Mouse (Mus musculus): ENCODE data around the gene Gm13697. TPM values are rescaled to one million over a fixed set of nuclear protein-coding genes. Genes with fewer than 3 reads are reported as not detected.

The Gm13697 gene
- total RNA-seq, 2 experiments from 2014 or later = 0.75 to 0.77 TPM

GRCm38 (mm10) chr2:84035997-84036396 is 51.5 kb downstream of the Gm13697 start:
- DNase-seq = no peak

Other genes starting within 250 kb of the Gm13697 start
- gene Fam171b, start 172.1 kb upstream of the Gm13697 start, total RNA-seq (2021) = under 1 TPM; 0.52 to 0.80 TPM
- gene Zswim2, start 43.5 kb upstream of the Gm13697 start, total RNA-seq (2021) = not detected
- under 1 TPM; 0.75 to 0.77 TPM for gene Gm13698, start 29.1 kb upstream of the Gm13697 start, total RNA-seq (2021)
- under 1 TPM; 0.75 to 0.77 TPM for gene Gm13693, start 23.2 kb upstream of the Gm13697 start, total RNA-seq (2021)
- gene Gm13695, start 17.4 kb upstream of the Gm13697 start, total RNA-seq (2021) = under 1 TPM in 1 of 2 experiments, not detected in 1; 0.75 TPM
- under 1 TPM; 0.75 to 0.77 TPM for gene Gm13696, start 11.6 kb upstream of the Gm13697 start, total RNA-seq (2021)
- under 1 TPM; 0.75 to 0.77 TPM for gene Gm13694, start 5.8 kb upstream of the Gm13697 start, total RNA-seq (2021)
- gene Gm13691, start 5.8 kb downstream of the Gm13697 start, total RNA-seq (2021) = under 1 TPM; 0.75 to 0.77 TPM

Data from heart, adult 18-20 months (tissue).